Mouse (Mus musculus) stomach, postnatal 0 days (tissue): ENCODE results near the gene Nit2.

ENCODE experiments used
- CTCF ChIP-seq: IDR thresholded peaks from 2 replicates; pipeline ENCODE4 v1.5.1; 2016; ENCODE audit warnings: antibody characterized with exemption, low read depth, mild to moderate bottlenecking, moderate library complexity
- EP300 ChIP-seq: optimal IDR thresholded peaks from 2 replicates; pipeline ENCODE3; 2016; ENCODE audit warnings: antibody characterized with exemption

DNA sequence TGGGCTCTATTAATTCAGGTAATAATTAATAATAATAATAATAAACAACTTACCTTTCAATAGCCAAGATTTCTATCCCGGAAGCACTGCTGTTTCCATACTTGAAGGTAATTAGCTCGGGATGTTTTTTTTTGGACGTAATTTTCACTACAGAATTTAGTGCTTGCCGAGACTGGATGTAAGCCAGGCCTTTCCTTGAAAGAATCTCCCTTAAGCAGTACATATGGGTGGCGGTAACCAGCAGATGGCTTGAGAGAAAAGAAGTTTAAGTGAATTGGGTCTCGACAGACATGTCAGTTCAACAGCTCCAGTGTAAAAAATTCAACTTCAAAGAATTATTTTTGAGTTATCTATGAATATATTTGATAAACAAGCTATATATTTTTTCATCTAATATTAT lies 4.4 kb upstream of the Nit2 start:
- TF ChIP-seq CTCF (no peak), EP300 (no peak)
